Mouse (Mus musculus) gastrocnemius, postnatal 4 days (tissue): ENCODE results near the gene Cdcp2. TPM values are rescaled to one million over a fixed set of nuclear protein-coding genes. Genes with fewer than 3 reads are reported as not detected.

Experiments used
- DNase-seq, 2 experiments: peaks; one replicate each; pipeline ENCODE4 v3.0.0; 2021 to 2022; ENCODE audit warnings: low spot score in 2 of 2, mixed read lengths in 2 of 2
- long read RNA-seq, 2 experiments: library from polyadenylated mRNA; stranded (forward); transcript quantifications; one replicate each; pipeline ENCODE4 v2.0.0; 2021
- total RNA-seq, 2 experiments: library from RNA; stranded (reverse); gene quantifications; 2 replicates each; pipeline ENCODE4 v1.2.3; 2021

Cdcp2 gene
- total RNA-seq, result not detected
- long read RNA-seq, experiment 1, result 0 reads
- long read RNA-seq, experiment 2, result 0 reads

DNA sequence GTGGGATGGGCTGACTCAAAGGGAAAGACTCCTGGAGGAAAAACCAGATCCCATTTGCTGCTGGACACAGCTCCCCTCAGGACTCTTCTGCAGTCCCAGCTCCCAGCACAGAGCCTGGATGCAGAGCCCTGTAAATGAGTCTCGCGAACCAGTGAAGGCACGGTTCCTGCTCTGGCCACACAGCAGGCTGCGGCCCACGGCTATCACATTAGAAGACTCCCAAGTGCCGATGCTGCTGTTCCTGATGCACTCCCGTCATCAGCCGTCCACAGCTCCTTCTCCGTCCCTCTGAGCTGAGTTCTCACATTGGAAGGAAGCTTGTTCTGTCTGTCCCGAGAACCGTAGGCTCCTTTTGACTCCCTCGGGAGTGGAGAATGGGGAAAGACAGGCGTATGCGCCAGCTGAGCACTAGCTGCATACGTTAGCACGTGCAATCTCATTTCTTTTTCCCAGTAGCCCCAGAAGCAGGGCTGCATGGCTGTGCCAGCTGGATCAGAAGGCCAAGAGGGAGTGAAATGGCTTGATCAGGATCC lies at the start of gene Cdcp2:
Gene Cdcp2 (plus strand): TSS at position 51 of the 533 bp plus-strand sequence.
- no peak for DNase-seq

DNA sequence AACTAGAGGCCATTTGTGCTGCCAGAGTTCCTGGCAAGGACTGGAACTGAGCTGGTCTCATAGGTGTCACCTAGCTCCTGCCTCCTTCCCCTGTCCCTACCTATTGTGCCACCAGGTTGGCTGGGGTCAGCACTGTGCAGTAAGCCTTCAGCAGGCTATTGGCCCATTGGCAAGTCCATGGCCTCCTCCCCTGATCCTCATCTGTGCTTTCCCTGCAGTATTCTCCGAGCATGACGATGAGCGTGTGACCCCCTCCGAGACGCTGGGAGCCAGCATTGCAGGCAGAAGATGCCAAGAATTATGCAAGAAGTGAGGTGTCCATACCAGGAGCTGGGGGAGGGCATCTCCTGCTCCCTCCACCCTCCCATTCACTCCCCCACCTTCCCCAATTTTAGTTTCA lies 48.9 kb upstream of the Cdcp2 start:
- DNase-seq, result no peak

DNA sequence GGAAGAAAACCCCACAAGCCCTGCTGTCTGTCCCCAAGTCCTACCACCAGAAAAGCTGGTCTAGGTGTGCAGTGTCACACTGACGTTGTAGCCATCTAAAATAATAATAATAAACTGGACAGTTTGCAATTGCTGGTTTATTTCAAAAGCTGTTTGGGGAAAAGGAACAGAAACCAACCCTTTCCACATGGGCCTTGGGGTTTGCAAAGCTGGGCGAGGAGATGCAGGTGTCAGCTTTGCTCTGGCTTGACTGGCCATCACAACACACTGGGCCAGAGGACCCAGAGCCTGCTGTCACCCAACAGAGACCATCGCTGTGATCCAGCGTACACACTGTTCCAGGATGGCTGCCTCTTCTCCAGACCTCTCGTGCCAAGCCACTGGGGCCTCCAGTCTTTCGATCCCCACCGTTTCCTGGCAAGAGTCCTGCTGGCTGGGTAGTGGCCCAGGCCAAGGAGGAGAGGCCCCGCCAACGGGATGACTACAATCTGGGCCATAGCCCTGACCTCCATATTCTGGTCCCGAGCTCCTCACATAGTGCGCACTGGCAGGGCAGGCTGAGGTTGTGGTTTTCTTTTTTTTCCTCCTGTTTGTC lies 48.0 kb upstream of the Cdcp2 start:
- DNase-seq, result peak; percentile 25 to 29

DNA sequence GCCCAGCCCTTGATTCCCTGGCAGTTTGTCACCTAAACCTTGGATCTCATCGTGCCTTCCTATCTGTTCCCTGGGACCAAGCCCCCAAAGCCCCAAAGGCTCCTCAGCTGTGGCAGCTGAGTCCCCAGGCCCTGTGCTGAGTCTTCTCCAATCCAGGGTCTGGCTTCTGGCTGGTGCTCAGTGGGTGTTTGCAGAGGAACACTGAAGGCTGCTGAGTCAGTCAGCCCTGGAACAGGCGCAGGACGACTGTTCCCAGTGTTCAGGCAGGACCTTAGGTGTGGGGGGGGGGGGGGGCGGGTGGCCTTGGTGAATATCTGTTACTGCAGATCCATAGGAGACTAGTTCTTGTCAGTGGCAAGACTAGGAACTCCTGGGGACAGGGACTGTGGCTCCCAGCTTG lies 44.8 kb upstream of the Cdcp2 start:
- no peak for DNase-seq

DNA sequence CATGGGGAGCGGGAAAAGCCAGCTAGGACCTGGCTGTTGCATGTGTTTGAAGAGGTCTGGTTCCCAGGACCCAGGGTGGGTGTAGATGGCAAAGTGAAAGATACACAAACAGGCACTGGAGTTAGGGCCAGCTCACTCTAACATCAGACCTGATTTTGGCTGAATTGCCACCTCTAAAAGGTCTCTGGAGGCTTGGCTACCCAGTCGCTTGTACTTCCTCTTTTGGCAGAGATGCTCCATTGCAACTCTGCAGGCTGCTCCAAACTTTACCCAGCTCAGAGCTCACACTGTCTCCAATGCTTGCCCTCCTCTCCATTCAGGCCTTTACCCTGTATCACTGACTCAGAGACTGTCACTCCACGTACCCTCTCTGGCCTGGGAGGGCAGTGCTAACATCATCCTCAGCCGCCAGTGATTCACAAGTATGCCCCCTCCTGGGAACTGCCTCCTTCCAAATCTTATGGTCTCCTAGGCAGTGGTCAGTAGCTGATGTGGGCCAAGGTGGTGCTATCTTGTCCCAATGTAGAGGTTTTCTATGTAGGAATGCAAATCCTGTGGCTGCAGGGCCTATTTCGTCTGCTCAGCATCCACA lies 43.6 kb upstream of the Cdcp2 start:
- DNase-seq, result no peak

DNA sequence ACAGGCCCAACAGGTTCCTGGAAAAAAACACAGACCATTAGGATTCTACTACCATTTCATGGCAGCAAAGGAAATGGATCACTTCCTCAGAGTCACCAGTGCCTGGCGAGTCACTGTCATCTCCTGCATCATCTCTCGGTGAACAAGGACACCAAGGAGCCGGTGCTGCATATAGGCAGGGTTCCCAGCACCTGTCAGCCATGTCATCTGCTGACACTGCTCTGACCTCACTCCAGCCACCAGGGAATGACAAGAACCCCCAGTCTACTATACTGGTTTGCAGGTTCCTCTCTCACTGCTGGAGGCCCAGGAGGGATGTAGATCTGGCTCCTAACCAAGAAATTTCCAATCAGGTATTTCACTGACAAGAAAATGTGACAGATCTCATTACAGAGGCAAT lies 40.6 kb upstream of the Cdcp2 start:
- DNase-seq, result no peak

DNA sequence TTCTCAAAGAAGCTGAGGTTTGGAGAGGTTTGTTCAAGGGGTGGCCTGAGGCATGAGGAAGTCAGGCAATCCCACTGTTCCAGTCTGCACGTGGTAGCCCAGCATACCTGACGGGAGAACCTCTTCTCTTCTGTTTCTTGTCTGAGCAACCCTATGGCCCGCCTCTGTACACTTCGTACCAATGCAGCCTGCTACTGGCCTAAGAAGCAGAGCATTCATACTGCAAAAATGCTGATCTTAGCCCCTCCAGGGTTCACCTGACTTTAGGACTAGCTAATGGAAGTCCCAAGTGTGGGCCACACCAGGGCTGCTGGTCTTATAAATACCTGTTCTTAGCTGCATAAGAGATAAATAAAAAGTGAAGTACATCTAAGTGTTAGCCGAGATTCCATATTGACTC lies 38.3 kb upstream of the Cdcp2 start:
- DNase-seq, result no peak

DNA sequence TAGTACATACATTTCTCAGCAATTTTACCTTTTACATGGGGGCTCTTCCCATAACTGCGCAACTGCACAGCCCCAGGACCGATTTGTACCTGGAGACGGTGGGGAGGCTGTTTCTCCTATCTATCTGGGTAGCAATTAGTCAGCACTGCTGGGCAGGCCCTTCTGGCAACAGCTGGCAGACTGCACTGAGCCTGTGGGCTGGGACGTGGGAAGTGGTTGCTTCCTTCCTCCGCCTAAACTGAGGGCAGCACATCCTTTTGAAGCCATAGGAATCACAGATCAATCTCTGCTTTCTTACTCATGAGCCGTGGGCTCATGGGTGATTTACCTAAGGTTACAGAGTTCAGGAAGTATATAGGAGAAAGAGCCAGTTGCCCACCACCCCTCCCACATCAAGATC lies 37.9 kb upstream of the Cdcp2 start:
- no peak for DNase-seq

DNA sequence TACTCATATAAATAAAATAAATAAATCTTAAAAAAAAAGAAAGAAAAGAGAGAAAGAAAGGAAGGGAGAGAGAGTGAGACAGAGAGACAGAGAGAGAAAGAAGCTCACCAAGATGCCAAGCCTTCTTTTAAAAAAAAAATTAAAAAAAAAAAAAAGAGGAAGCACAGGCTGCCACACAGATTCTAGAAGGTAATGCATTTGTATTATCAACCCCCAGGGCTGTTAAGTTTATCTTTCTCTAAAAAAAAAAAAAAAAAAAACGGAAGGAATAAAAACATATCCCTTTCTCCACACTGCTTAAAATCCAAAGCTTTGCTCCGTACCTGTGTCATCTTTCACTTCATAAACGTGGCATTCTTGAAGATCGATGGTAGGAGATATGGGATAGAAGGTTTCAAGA lies 35.1 kb upstream of the Cdcp2 start:
- DNase-seq, result no peak

DNA sequence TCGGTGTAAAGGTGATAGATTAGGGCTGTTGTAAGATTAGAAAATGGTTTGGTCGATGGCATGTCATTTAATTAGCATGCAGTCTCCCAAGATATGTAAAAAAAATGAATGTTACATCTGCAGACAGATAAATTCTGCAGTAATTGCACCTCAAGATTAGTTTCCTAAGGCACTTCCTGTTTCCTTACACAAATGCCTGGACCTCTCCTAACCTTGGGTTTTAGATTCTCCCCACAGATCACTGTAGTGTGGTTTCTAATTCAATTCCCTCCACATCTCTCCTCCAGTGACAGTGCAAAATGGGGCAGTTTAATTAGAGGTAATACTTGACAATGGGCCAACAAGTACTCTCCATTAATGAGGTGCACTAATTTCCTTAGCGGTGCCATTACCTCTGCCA lies 33.5 kb upstream of the Cdcp2 start:
- DNase-seq, result no peak

DNA sequence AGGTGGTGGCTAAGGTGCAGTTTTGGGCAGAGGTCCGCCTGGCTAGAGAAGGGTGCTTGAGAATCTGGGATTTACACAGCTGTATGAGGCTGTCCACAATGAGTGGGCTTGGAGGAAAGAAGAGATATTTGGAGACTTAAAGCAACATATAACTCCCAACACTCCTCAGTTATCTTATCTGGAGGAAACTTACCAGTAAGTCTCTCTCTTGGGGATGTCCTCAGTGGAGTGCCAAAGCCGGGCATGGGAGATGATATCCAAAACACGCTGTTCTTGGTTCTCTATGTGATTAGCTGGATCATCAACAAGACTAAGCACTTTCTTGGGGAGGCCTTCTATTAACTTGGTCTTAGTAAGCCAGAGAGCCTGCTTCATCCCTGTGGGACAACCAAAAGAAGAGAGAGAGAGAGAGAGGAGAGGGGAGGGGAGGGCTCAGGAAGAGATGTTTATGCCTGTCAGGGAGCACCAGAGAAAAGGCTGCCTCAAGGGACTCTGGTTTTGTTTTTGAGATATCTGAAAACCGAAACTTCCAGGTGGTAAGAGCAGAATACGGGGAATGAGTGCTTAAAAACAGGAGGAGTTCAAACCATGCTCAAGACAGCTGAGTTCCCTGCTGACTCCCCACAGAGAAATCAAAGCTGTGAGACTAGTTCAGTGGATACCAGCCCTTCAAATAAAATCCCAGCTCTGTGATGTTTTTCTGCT lies 32.1 kb upstream of the Cdcp2 start:
- no peak for DNase-seq

DNA sequence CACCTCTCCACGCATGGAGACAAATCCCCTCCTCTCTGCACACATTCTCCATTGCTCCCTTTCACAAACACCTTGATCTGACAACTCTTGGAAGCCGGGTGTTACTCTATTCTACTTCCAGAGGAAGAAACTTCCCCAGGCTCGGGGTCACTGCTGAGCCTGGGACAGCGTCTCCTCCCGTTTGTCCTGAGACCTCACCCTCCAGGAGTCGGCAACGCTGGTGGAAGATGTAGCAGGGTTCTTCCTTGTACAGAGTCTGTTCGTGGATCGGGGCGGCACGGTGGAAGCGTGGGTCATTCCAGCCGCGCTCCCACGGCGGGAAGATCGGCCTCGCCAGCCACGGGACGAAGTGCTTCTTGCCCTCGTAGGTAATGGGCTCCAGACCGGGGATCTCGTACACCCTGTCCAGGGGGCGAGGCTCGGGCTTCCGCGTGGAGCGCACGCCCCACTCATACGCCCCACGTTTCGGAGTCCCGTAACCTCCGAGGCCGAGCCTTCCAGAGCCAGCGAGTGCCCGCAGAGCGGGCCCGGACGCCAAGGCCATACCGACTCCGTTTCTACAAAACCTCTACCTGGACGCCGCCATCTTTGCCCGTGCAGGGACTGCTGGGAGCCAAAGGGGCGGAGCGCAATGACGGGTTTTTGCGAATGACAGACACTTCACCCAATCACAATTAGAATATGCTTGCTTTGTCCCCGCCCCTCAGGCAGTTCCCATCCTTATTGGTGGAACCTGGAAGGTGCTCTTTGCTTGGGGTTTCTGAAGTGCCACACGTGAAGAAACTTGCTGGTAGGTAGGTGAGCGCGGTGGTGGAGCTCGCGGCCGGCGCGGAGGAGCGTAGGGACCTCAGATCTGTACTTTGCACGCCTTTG lies 30.2 kb upstream of the Cdcp2 start, which contains the start of the genes Mrpl37 and Cyb5rl:
Gene Mrpl37 (minus strand): TSS at position 617 of the 873 bp plus-strand sequence.
Gene Cyb5rl (plus strand): TSS at position 737 of the 873 bp plus-strand sequence.
- peak; percentile 84 to 92 for DNase-seq

DNA sequence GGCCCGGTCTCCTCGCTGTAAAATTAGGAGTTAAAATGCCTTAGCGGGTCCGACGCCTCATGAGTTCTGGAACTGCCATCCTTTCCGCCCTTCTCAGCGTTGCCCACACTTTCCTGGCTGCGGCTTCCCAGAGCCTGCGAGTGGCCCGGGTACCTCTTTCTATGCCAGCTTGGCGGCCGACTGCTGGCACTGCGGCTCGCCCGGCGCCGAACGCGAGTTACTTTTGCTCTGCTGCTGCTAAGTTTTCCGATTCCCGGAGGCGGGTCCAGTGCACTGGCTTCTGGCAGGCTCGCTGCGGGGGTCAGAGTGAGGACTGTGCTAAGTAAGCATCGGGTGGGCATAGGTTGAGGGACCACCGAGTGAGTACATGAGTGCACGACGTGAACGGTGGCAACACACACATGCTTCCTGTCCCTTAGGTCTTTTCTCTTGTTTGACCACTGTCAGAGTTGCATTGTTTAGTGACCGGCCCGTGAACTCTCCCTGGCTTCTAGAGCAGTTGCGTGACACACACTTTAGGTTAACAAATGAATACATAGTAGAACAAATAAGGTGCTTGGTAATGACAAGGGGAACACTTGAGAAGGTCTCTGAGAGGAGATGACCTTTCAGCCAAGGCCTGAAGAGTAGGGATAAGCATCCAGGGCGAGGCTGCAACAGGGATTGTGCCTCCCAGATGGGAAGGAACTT lies 29.4 kb upstream of the Cdcp2 start:
- DNase-seq, result peak; percentile 28 to 52

DNA sequence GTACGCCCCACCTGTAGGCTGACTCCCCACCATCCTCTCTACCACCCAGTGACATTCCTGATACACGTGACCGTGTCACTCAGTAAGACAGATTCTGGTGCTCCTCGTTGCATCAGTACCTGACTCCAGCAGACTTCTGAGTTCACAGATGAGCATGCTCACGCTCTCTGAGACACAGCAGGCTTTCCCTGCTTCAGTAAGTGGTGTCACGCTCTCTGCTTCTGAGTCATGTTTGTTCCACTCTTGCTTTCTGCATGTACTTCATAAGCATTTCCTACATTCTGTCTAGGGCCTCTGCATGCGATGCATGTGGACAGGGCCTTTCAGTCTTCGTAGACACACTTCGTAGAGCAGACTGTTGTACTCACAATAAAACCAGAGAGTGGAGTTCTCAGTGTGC lies 24.3 kb upstream of the Cdcp2 start:
- DNase-seq, result no peak

DNA sequence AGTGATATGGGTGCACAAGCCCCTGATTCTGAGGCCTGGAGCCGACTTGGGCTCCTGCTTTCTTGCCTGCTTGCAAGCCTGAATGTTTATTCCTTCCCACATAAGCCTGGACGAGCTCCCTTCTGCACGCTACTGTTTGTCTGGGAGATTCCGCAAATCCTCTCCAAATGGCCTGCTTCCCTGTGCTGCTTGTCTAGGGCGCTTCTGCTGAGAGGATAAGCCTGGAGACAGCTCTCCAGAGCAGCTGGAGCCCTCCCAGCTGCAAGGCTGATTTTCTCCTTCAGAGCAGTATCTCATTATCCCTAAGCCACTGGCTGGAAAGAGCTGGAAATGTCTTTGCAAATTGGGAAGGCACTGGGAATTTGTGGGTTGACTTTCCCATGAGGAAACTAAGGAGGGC lies 21.2 kb upstream of the Cdcp2 start:
- DNase-seq, result peak in 1 of 2 experiments; percentile 29

DNA sequence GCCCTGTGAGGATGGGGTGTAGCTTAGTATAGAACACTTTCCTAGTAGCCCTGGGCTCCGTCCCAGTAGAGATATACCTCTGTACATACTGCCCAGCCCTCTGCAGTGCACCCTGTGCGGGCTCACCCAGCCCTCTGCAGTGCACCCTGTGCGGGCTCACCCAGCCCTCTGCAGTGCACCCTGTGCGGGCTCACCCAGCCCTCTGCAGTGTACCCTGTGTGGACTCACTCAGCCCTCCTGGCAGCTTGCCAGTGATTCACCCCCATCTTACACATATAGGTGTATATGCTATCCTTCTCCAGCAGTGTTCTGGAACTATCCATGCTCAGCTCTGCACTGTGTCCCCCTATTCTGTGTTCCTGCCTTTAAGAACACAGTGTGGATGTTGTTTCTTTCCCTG lies 17.8 kb upstream of the Cdcp2 start:
- no peak for DNase-seq

DNA sequence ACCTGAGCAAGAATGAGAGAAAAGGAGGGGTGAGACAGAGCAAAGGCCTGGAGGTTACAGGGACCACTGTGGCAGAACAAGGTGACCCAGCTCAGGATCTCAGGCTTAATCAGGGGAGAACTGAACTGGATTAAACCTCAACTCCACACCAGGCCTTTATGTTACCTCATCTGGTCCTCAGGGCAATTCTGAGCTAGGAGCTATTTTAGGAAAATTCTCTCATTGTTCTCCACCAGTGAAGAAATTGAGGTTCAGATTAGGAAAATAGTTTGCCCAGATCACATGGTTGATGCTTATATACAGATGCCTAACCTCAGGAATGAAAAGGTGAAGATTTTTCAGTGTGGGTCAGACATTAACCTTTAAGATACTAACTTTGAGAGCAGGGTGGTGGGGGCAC lies 17.0 kb upstream of the Cdcp2 start:
- no peak for DNase-seq

DNA sequence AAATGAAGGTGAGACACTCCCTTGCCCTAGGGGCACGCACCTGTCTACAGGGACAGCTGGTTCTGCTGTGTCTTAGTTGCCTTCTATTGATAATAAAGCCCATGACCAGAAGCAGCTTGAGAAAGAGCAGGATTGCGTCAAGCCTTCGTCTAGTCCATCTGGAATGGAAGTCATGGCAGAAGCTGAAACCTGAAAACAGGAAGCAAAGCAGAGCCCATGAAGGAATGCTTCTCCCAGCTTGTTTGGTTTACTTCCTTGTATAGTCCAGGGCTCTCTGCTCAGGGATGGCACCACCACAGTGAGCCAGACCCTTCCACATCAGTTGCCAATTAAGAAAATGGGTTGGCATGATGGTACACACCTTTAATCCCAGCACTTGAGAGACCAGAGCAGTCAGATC lies 14.5 kb upstream of the Cdcp2 start:
- no peak for DNase-seq

DNA sequence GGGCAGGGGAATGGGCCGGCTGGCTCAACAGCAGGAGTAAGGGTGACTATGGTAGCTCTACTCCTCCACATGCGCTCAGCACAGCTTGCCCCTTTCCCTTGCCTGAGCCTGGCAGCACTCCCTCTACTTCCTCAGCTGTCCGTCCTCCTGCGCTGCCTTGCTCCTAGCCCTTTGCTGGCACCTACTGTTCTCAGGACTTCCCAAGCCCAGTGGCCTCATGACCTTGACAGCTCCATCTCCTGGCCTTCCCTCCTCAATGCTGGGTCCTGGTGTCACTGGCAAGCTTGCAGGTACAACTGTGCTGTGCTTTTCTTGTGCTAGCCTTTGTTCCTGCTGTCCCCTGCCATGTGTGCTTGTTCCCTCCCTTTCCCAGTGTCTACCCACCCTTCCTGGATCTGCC lies 13.6 kb upstream of the Cdcp2 start:
- no peak for DNase-seq

DNA sequence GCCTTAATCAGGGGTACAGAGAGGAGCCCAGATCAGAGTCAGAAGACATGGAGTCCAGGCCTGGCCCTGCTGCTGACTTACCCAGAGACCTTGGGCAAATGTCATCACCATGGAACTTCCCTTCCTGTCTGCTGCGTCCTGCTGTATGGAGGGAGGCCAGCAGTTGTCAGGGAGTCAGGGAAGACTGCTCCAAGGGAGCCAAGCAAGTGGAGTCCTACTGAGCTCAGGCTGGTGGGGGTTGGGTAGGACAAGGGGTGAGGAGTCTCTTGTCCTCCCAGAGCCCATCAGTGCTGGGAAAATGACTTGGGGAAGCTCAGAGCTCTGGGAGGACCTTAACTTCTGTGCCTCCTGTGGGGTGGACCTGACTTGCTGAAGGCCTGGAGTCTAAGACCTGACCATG lies 12.3 kb upstream of the Cdcp2 start:
- DNase-seq, result no peak

DNA sequence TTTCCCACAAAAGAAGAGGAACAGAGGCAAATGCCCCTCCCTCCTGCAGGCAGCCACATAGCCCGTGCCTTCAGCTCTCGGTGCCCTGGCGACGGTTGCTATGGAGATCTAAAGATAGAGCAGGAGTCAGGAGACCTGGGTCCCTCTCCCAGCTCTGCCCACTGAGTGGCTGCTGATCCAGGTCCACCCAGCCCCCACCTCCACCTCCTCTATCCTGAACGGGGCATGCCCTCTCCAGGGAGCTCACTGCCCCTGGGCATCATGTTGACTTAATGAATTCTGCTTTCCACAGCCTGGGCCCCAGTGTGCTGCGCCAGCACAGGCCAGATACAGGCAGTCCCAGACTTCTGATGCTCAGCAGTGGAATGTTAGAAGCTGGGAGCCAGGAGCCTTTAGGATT lies 11.8 kb upstream of the Cdcp2 start:
- no peak for DNase-seq
